Mouse (Mus musculus): ENCODE measurements at regions not wholly inside any gene's neighbourhood (a gene's known extent, or its start where the extent isn't known, plus 50 kb on each side); places are given as distances from the start of the nearest gene placed in this dataset.

DNA sequence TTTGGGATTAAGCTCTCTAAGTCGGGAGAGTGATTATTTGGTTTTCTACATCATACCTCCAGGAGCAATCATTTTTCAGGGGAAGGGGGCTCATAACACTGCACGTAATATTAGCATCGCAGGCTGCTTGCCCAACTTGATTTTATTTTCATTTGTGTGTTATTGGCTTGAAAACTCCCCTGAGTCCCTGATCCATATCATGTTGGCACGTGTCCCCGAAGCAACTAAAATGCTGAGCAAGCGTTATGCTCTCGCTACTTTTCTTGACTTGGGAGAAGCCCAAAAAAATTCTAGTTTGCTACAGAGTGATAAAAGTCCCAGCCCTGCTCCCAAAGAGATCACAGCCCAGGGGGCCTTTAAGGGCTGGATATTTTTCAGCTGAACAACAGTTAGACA is 170.7 kb upstream of the Habp2 start:
- DNase-seq (ENCODE audit: low read depth in 3 of 3, low spot score in 3 of 3) (no peak), ATAC-seq (ENCODE audit: insufficient read depth) (no peak)
- H3K36me3 ChIP-seq (replicated peaks; ENCODE audit: control insufficient read depth, insufficient read depth, low read depth) = no peaks in the 10 kb centered on the region
- H3K4me1 ChIP-seq (replicated peaks; ENCODE audit: control insufficient read depth in 2 of 2, insufficient read depth in 2 of 2, low read length in 1 of 2) = no peaks in the 10 kb centered on the region
- H3K9me3 ChIP-seq (ENCODE audit: control insufficient read depth, low read length) = no peaks in the 10 kb centered on the region
- no peaks in the 10 kb centered on the region for H3K27me3 ChIP-seq (ENCODE audit: control insufficient read depth, insufficient read depth, low read length)
- no peak for TF ChIP-seq EP300 (IDR thresholded peaks at IDR 0.05; ENCODE audit: low read depth)
- no peak for TF ChIP-seq CTCF (IDR thresholded peaks at IDR 0.05; ENCODE audit: low read depth)
- no peak overlapping the region for H3K4me2 ChIP-seq (ENCODE audit: low read depth)
- no peak overlapping the region for H3K9ac ChIP-seq (replicated peaks)
- WGBS (ENCODE audit: insufficient replicate concordance) = 70% methylated on average over 7 of the region's 7 CpGs
- no peak overlapping the region for H3K27ac ChIP-seq
- H3K4me3 ChIP-seq (ENCODE audit: insufficient read depth in 1 of 2, low read depth in 2 of 2, low read length in 2 of 2) = no peak overlapping the region

DNA sequence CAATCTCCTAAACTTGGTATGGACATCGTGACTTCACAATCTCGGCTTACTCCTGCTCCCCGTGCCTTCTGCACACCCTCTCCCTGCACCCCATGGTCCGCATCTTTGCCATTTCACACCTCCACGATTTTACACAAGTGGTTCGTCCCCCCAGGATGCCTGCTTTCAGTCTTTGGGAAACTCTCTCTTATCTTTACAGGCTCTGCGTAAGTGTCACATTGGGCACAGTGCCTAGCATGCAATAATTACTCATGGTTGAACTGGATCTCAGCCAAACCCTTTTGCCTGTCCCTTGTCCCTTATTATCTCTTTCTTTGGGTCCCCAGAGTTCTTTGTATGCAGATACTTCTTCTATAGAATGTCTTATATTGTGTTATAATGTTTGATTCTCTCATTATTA is 166.2 kb upstream of the Habp2 start:
- Histone ChIP-seq H3K9me3 (ENCODE audit: control insufficient read depth, low read length) (no peaks in the 10 kb centered on the region), H3K4me1 (replicated peaks; ENCODE audit: control insufficient read depth in 2 of 2, insufficient read depth in 2 of 2, low read length in 1 of 2) (no peaks in the 10 kb centered on the region), H3K9ac (replicated peaks) (no peak overlapping the region), H3K4me2 (ENCODE audit: low read depth) (no peak overlapping the region), H3K27me3 (ENCODE audit: control insufficient read depth, insufficient read depth, low read length) (no peaks in the 10 kb centered on the region), H3K27ac (no peak overlapping the region), H3K36me3 (replicated peaks; ENCODE audit: control insufficient read depth, insufficient read depth, low read depth) (no peaks in the 10 kb centered on the region), H3K4me3 (ENCODE audit: insufficient read depth in 1 of 2, low read depth in 2 of 2, low read length in 2 of 2) (no peak overlapping the region)
- ATAC-seq (ENCODE audit: insufficient read depth) = no peak
- WGBS (ENCODE audit: insufficient replicate concordance) = 70% methylated on average over 7 of the region's 7 CpGs
- TF ChIP-seq CTCF (IDR thresholded peaks at IDR 0.05; ENCODE audit: low read depth) (no peak), EP300 (IDR thresholded peaks at IDR 0.05; ENCODE audit: low read depth) (no peak)
- no peak for DNase-seq (ENCODE audit: low read depth in 3 of 3, low spot score in 3 of 3)

DNA sequence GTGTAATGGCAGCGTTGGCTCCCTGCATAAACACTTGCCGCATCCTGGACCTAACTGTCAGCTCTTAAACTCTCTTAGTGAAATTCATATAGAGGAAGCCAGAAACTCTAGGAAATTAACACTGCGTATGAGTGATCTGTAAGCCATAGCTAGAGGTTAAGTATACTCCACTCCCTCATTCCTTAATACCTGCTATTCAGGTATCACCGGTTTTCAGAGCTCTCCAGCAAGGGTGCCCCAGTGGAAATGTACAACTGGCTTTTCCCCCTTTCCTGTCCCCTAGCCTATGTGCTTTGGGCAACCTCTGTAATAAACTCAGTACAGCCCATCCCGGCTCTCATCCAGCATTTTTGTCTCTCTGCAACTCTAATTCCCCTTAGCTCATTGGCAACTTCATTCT is 164.8 kb upstream of the Habp2 start:
- Histone ChIP-seq H3K9me3 (ENCODE audit: control insufficient read depth, low read length) (no peaks in the 10 kb centered on the region), H3K4me1 (replicated peaks; ENCODE audit: control insufficient read depth in 2 of 2, insufficient read depth in 2 of 2, low read length in 1 of 2) (no peaks in the 10 kb centered on the region), H3K4me3 (ENCODE audit: insufficient read depth in 1 of 2, low read depth in 2 of 2, low read length in 2 of 2) (no peak overlapping the region), H3K4me2 (ENCODE audit: low read depth) (no peak overlapping the region), H3K27ac (no peak overlapping the region), H3K9ac (replicated peaks) (no peak overlapping the region), H3K36me3 (replicated peaks; ENCODE audit: control insufficient read depth, insufficient read depth, low read depth) (no peaks in the 10 kb centered on the region), H3K27me3 (ENCODE audit: control insufficient read depth, insufficient read depth, low read length) (no peaks in the 10 kb centered on the region)
- WGBS (ENCODE audit: insufficient replicate concordance) = 78% methylated on average over 5 of the region's 5 CpGs
- TF ChIP-seq EP300 (IDR thresholded peaks at IDR 0.05; ENCODE audit: low read depth) = no peak
- TF ChIP-seq CTCF (IDR thresholded peaks at IDR 0.05; ENCODE audit: low read depth) = no peak
- DNase-seq (ENCODE audit: low read depth in 3 of 3, low spot score in 3 of 3) (no peak), ATAC-seq (ENCODE audit: insufficient read depth) (no peak)

DNA sequence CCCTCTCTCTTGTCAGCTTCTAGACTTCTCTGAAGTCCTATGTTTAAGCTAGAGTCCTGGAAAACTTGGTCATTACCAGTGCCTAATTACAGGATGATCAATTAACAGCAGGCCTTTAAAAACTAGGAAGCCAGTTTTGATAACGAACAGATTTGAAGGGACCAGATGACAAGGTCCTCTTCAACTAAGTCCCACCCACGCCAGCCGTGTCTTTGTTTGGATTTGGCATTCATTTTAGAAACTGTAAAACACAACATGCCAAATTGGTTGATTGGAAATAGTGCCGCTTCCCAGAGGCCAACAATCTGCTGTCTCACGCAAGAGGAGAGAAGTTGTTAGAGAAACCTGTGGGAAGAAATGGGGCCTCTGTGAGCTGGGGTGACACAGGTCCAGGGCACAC is 155.4 kb upstream of the Habp2 start:
- Histone ChIP-seq H3K9me3 (ENCODE audit: control insufficient read depth, low read length) (no peaks in the 10 kb centered on the region), H3K27me3 (ENCODE audit: control insufficient read depth, insufficient read depth, low read length) (peaks cover 5% of the 10 kb centered on the region; the same call in 1 of the 2 replicates), H3K4me3 (ENCODE audit: insufficient read depth in 1 of 2, low read depth in 2 of 2, low read length in 2 of 2) (no peak overlapping the region), H3K9ac (replicated peaks) (no peak overlapping the region), H3K36me3 (replicated peaks; ENCODE audit: control insufficient read depth, insufficient read depth, low read depth) (no peaks in the 10 kb centered on the region), H3K4me2 (ENCODE audit: low read depth) (no peak overlapping the region), H3K4me1 (replicated peaks; ENCODE audit: control insufficient read depth in 2 of 2, insufficient read depth in 2 of 2, low read length in 1 of 2) (no peaks in the 10 kb centered on the region; a peak in 1 of 4 replicates), H3K27ac (no peak overlapping the region)
- ATAC-seq (ENCODE audit: insufficient read depth) (no peak), DNase-seq (ENCODE audit: low read depth in 3 of 3, low spot score in 3 of 3) (no peak)
- TF ChIP-seq EP300 (IDR thresholded peaks at IDR 0.05; ENCODE audit: low read depth) = no peak
- TF ChIP-seq CTCF (IDR thresholded peaks at IDR 0.05; ENCODE audit: low read depth) = no peak
- WGBS (ENCODE audit: insufficient replicate concordance) = 57% methylated on average over 5 of the region's 5 CpGs

DNA sequence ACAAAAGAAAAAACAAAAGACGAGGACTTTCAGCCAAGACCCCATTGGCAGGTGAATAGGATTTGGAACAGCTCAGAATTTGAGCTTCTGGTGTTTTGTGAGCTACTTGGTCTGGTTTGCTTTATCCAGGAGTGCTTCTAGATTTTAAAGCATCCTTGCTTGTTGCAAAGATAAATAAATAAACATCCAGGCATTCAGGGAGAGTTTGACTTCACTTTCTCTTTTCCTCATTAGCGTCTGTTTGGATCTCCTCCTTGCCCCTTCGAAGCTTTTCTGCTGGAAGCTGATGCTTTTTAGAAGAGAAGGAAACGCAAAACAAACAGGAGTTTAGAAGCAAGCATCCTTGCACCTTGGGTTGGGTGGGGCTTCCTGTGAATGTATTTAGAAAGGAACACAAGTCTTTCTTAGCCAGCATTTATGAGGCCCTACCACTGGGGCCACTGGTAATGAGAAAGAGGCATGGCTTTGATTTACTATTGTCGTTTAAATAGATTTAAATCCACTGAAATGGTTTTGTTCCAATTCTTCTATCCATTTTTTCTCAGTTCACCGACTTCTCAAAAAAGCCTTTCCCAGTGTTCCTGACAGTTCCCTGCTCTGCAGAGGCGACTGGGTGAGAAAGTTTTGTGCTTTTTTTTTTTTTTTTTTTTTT is 153.9 kb upstream of the Habp2 start:
- no peak for ATAC-seq (ENCODE audit: insufficient read depth)
- no peak overlapping the region for H3K9ac ChIP-seq (replicated peaks)
- H3K27me3 ChIP-seq (ENCODE audit: control insufficient read depth, insufficient read depth, low read length) = peaks cover 5% of the 10 kb centered on the region; the same call in 1 of the 2 replicates
- no peak for TF ChIP-seq CTCF (IDR thresholded peaks at IDR 0.05; ENCODE audit: low read depth)
- no peak for TF ChIP-seq EP300 (IDR thresholded peaks at IDR 0.05; ENCODE audit: low read depth)
- H3K4me2 ChIP-seq (ENCODE audit: low read depth) = no peak overlapping the region
- H3K4me3 ChIP-seq (ENCODE audit: insufficient read depth in 1 of 2, low read depth in 2 of 2, low read length in 2 of 2) = no peak overlapping the region
- H3K4me1 ChIP-seq (replicated peaks; ENCODE audit: control insufficient read depth in 2 of 2, insufficient read depth in 2 of 2, low read length in 1 of 2) = no peaks in the 10 kb centered on the region; a peak in 1 of 4 replicates
- H3K9me3 ChIP-seq (ENCODE audit: control insufficient read depth, low read length) = no peaks in the 10 kb centered on the region
- 26% methylated on average over 7 of the region's 7 CpGs for WGBS (ENCODE audit: insufficient replicate concordance)
- no peaks in the 10 kb centered on the region for H3K36me3 ChIP-seq (replicated peaks; ENCODE audit: control insufficient read depth, insufficient read depth, low read depth)
- no peak overlapping the region for H3K27ac ChIP-seq
- no peak for DNase-seq (ENCODE audit: low read depth in 3 of 3, low spot score in 3 of 3)
